Mouse (Mus musculus) thymus, adult 2 months (tissue): ENCODE measurements around the gene Pygm.

ENCODE experiments used
- CTCF ChIP-seq: fragments of 200-500 bp; IDR thresholded peaks from 2 replicates; pipeline ENCODE4 v1.5.1; 2012; ENCODE audit warnings: mild to moderate bottlenecking, control low read depth, low read length, moderate library complexity, borderline replicate concordance; ENCODE audit not compliant: control insufficient read depth, poor library complexity, insufficient read depth; ENCODE audit errors: extremely low read depth
- POLR2A ChIP-seq: fragments of 200-500 bp; IDR thresholded peaks from 2 replicates; pipeline ENCODE4 v1.6.1; 2012; ENCODE audit warnings: mild to moderate bottlenecking, low read length, control low read depth, moderate library complexity; ENCODE audit not compliant: control insufficient read depth, poor library complexity, insufficient read depth; ENCODE audit errors: extremely low read depth

DNA sequence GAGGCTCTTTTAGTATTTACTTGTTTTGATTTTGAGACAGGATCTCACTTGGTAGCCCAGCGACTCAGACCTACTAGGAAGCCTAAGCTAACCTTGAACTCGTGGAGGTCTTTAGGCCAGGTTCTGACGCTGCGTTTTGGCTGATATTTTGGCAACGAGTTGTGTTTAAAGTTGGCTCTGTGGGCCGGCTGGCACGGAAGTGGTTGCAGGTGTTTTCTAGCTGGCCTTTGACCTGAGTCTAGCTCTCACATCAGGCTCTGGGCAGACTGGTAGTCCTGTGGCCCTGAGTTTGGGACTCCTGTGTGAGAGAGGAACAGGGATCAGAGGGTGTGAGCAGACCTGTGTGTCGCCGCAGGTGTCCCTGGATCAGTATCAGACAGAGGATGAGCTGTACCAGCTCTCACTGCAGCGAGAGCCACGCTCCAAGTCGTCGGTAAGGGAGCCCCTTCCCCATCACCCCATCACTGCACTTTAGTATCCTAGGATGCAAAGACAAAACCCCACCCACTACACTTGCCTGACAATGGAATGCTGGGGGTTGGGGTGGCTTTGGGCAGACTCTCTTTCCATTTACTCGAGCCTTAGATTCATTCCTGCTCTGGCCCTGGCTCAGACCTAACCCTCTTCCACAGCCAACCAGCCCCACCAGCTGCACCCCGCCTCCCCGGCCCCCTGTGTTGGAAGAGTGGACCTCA lies 23.8 kb downstream of the Pygm start:
- TF ChIP-seq CTCF (no peak), POLR2A (no peak)
